Mouse (Mus musculus): ENCODE data around the gene 2410131K14Rik. TPM values are rescaled to one million over a fixed set of nuclear protein-coding genes. Genes with fewer than 3 reads are reported as not detected.

2410131K14Rik gene
- 12.0 and 14.7 TPM in 2 replicates for polyA plus RNA-seq (2012; rRNA removed)

GRCm38 (mm10) chr5:118244606-118245443 lies at the start of gene 2410131K14Rik, which contains the start of gene Rnft2:
Gene 2410131K14Rik (plus strand): TSS chr5:118245227.
Gene Rnft2 (minus strand): TSS chr5:118245116.

Other genes with a start within 250 kb of the 2410131K14Rik start
- 0.60 and 0.97 TPM in 2 replicates for gene Tesc, start 217.5 kb upstream of the 2410131K14Rik start, polyA plus RNA-seq (2012; rRNA removed)
- gene Fbxw8, start 89.8 kb upstream of the 2410131K14Rik start, polyA plus RNA-seq (2012; rRNA removed): 45.1 and 50.0 TPM in 2 replicates
- gene Hrk, start 80.6 kb upstream of the 2410131K14Rik start, polyA plus RNA-seq (2012; rRNA removed): 0.43 and 1.2 TPM in 2 replicates
- gene Rnft2, start 111 bp upstream of the 2410131K14Rik start, polyA plus RNA-seq (2012; rRNA removed): 38.8 and 42.6 TPM in 2 replicates